Mouse (Mus musculus): Measurements from ENCODE around the gene Stmn1.

DNA sequence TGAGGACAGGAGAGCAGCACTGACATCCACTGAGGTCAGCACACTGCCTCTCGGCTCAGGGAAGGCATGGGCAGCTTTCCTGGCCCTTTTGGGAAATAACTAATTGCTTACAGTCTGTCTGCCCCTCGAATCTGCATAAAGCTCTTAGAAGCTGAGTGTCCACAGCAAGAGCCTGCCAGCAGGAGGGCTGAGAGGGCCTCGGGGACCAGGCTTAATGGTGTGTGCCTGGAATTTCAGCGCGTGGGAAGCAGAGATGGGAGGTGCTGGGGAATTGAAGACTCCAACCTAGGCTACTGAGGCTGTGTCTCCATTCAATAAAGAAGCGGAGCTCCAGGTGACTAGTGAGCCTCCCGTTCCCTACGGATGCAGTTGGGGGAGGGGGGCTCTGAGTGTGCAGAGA lies 6.1 kb downstream of the Stmn1 start:
- no peak for TF ChIP-seq CTCF (IDR thresholded peaks at IDR 0.05; ENCODE audit: extremely low read depth, insufficient read depth, low read length)
- 0 out of 2 replicates have a peak, but pooled peaks have one; percentile 17 for TF ChIP-seq POLR2A (IDR thresholded peaks at IDR 0.05; ENCODE audit: extremely low read depth, insufficient read depth, low read length)

All from cortical plate, adult 2 months (tissue).